Mouse (Mus musculus) liver, embryonic 15.5 days (tissue): Measurements from ENCODE around the gene Slc22a16. TPM values are rescaled to one million over a fixed set of nuclear protein-coding genes. Genes with fewer than 3 reads are reported as not detected.

Experiments
- ATAC-seq: fragments of 200-750 bp; cut with Nextera tagmentation; 2 replicates; pipeline ENCODE4 v1.8.0; 2017; ENCODE audit warnings: moderate number of reproducible peaks, mild to moderate bottlenecking, moderate library complexity; ENCODE audit not compliant: insufficient read depth
- H3K27ac ChIP-seq: fragments of 300-500 bp; sonication (generic); replicated peaks from 2 replicates; pipeline ENCODE4 v1.5.1; 2015; ENCODE audit warnings: mild to moderate bottlenecking, inconsistent platforms
- H3K27me3 ChIP-seq: fragments of 300-500 bp; sonication (generic); 2 replicates; pipeline ENCODE4 v1.6.1; 2015; ENCODE audit warnings: mild to moderate bottlenecking, inconsistent platforms
- H3K36me3 ChIP-seq: fragments of 300-500 bp; sonication (generic); replicated peaks from 2 replicates; pipeline ENCODE4 v1.6.1; 2015; ENCODE audit warnings: moderate library complexity, mild to moderate bottlenecking, inconsistent platforms
- H3K4me1 ChIP-seq: fragments of 300-500 bp; sonication (generic); replicated peaks from 2 replicates; pipeline ENCODE4 v1.6.1; 2015; ENCODE audit warnings: inconsistent platforms
- H3K4me2 ChIP-seq: fragments of 300-500 bp; sonication (generic); 2 replicates; pipeline ENCODE4 v1.6.1; 2015; ENCODE audit warnings: moderate library complexity, mild to moderate bottlenecking, inconsistent platforms
- H3K4me3 ChIP-seq: fragments of 300-500 bp; sonication (generic); replicated peaks from 2 replicates; pipeline ENCODE4 v1.5.1; 2015; ENCODE audit warnings: mild to moderate bottlenecking, inconsistent platforms
- H3K9ac ChIP-seq: fragments of 300-500 bp; sonication (generic); 2 replicates; pipeline ENCODE4 v1.6.1; 2015; ENCODE audit warnings: moderate library complexity, mild to moderate bottlenecking, inconsistent platforms
- H3K9me3 ChIP-seq: fragments of 300-500 bp; sonication (generic); replicated peaks from 2 replicates; pipeline ENCODE4 v1.6.1; 2016; ENCODE audit warnings: inconsistent platforms
- WGBS: fragments of 180-500 bp; shearing (Covaris S2); methylation state at CpG from one replicate; pipeline ENCODE4 v1.1.7; 2015; ENCODE audit warnings: mixed read lengths; ENCODE audit not compliant: insufficient replicate concordance; 5-methylcytosine and 5-hydroxymethylcytosine counted together
- polyA plus RNA-seq: library from polyadenylated mRNA; unstranded; fragments of >200 nt; fragmentation: Nextera tagmentation; extraction: Ambion mirVana; gene quantifications from 2 replicates; pipeline ENCODE4 v1.2.1, GENCODE M21; 2015

The Slc22a16 gene
- polyA plus RNA-seq: not detected in 2 replicates

GRCm38 (mm10) chr10:40570036-40570435, at the start of gene Slc22a16:
Gene Slc22a16 (plus strand): TSS chr10:40570336.
- Histone ChIP-seq H3K36me3 (no peaks in the 10 kb centered on the region), H3K4me1 (no peaks in the 10 kb centered on the region), H3K27ac (no peak within 1 kb of the TSS), H3K9me3 (no peaks in the 10 kb centered on the region), H3K27me3 (no peaks in the 10 kb centered on the region), H3K9ac (no peak within 1 kb of the TSS), H3K4me3 (no peak within 1 kb of the TSS), H3K4me2 (no peak within 1 kb of the TSS)
- no peak for ATAC-seq
- WGBS: 73% methylated on average over 12 of the region's 12 CpGs

- H3K4me3 ChIP-seq: no peak overlapping the region
- H3K27ac ChIP-seq: no peak overlapping the region
- no peaks in the 10 kb centered on the region for H3K9me3 ChIP-seq
- H3K9ac ChIP-seq: no peak overlapping the region
- 0 out of 2 replicates have a peak, but pooled peaks cover 10% of the 10 kb centered on the region for H3K27me3 ChIP-seq
- ATAC-seq: no peak
- H3K36me3 ChIP-seq: no peaks in the 10 kb centered on the region
- WGBS: 48% methylated on average over 12 of the region's 12 CpGs
- peaks cover 19% of the 10 kb centered on the region for H3K4me1 ChIP-seq
- no peak overlapping the region for H3K4me2 ChIP-seq
These were observed 48.6 kb upstream of the Slc22a16 start for GRCm38 (mm10) chr10:40521579-40521978.

GRCm38 (mm10) chr10:40523312-40523975, 46.7 kb upstream of the Slc22a16 start:
- Histone ChIP-seq H3K4me1 (peaks cover 26% of the 10 kb centered on the region), H3K27ac (no peak overlapping the region)
- WGBS: 73% methylated on average over 7 of the region's 7 CpGs

GRCm38 (mm10) chr10:40524032-40524806, 45.9 kb upstream of the Slc22a16 start:
- 0 out of 2 replicates have a peak, but pooled peaks have one; percentile 38 for ATAC-seq
- Histone ChIP-seq H3K4me2 (no peak overlapping the region), H3K9me3 (no peaks in the 10 kb centered on the region), H3K9ac (no peak overlapping the region), H3K4me3 (no peak overlapping the region), H3K27me3 (0 out of 2 replicates have a peak, but pooled peaks cover 10% of the 10 kb centered on the region), H3K36me3 (no peaks in the 10 kb centered on the region), H3K4me1 (peaks cover 26% of the 10 kb centered on the region), H3K27ac (no peak overlapping the region)
- 48% methylated on average over 9 of the region's 9 CpGs for WGBS

More at GRCm38 (mm10) chr10:40523312-40523975, 46.7 kb upstream of the Slc22a16 start:
- Histone ChIP-seq H3K36me3 (no peaks in the 10 kb centered on the region), H3K9me3 (no peaks in the 10 kb centered on the region), H3K4me2 (no peak overlapping the region), H3K4me3 (no peak overlapping the region), H3K9ac (no peak overlapping the region), H3K27me3 (0 out of 2 replicates have a peak, but pooled peaks cover 10% of the 10 kb centered on the region)
- no peak for ATAC-seq

- no peak overlapping the region for H3K4me3 ChIP-seq
- 23% methylated on average over 10 of the region's 10 CpGs for WGBS
- no peaks in the 10 kb centered on the region for H3K9me3 ChIP-seq
- H3K4me2 ChIP-seq: no peak overlapping the region
- H3K36me3 ChIP-seq: no peaks in the 10 kb centered on the region
- H3K27me3 ChIP-seq: 0 out of 2 replicates have a peak, but pooled peaks cover 10% of the 10 kb centered on the region
- no peak overlapping the region for H3K9ac ChIP-seq
- no peak for ATAC-seq
- no peak overlapping the region for H3K27ac ChIP-seq
- H3K4me1 ChIP-seq: peaks cover 31% of the 10 kb centered on the region
These were observed 45.1 kb upstream of the Slc22a16 start for GRCm38 (mm10) chr10:40524991-40525390.

GRCm38 (mm10) chr10:40525616-40526155, 44.5 kb upstream of the Slc22a16 start:
- Histone ChIP-seq H3K4me1 (peaks cover 31% of the 10 kb centered on the region), H3K4me2 (no peak overlapping the region), H3K4me3 (no peak overlapping the region), H3K36me3 (no peaks in the 10 kb centered on the region), H3K27ac (no peak overlapping the region), H3K9me3 (no peaks in the 10 kb centered on the region), H3K27me3 (0 out of 2 replicates have a peak, but pooled peaks cover 10% of the 10 kb centered on the region), H3K9ac (no peak overlapping the region)
- ATAC-seq: no peak; the same call in 1 of the 2 replicates
- WGBS: 18% methylated on average over 9 of the region's 9 CpGs

GRCm38 (mm10) chr10:40526301-40526761, 43.8 kb upstream of the Slc22a16 start:
- WGBS: 24% methylated on average over 8 of the region's 8 CpGs
- no peak for ATAC-seq
- H3K4me2 ChIP-seq: no peak overlapping the region
- no peak overlapping the region for H3K27ac ChIP-seq
- H3K36me3 ChIP-seq: no peaks in the 10 kb centered on the region
- H3K27me3 ChIP-seq: 0 out of 2 replicates have a peak, but pooled peaks cover 10% of the 10 kb centered on the region
- H3K9me3 ChIP-seq: no peaks in the 10 kb centered on the region
- H3K9ac ChIP-seq: 0 out of 2 replicates have a peak overlapping the region, but pooled peaks have one; percentile 9
- H3K4me3 ChIP-seq: no peak overlapping the region
- peaks cover 31% of the 10 kb centered on the region for H3K4me1 ChIP-seq

DNA sequence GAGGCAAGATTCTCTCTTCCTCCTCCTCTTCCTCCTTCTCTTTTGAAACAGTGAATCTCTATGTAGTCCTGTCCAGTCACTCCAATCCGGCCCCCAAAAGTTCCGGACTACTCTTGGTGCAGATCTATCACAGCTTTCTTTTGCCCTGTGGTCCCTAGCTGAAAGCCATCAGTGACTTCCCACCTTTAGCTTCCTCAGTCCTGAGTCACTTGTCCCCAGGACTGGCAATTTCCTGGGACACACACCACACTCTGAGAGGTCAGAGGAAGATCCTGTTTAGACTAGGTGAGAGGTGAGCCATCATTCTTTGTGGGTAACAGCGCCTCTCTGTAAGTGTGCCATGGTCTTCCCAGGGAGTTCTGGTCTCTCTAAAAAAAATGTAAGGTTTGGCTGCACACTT, 43.1 kb upstream of the Slc22a16 start:
- no peak overlapping the region for H3K27ac ChIP-seq
- H3K27me3 ChIP-seq: 0 out of 2 replicates have a peak, but pooled peaks cover 10% of the 10 kb centered on the region
- 50% methylated on average over 3 of the region's 3 CpGs for WGBS
- no peak overlapping the region for H3K4me3 ChIP-seq
- peaks cover 31% of the 10 kb centered on the region for H3K4me1 ChIP-seq
- no peak overlapping the region for H3K9ac ChIP-seq
- no peak overlapping the region for H3K4me2 ChIP-seq
- no peak for ATAC-seq
- H3K36me3 ChIP-seq: no peaks in the 10 kb centered on the region
- H3K9me3 ChIP-seq: no peaks in the 10 kb centered on the region

DNA sequence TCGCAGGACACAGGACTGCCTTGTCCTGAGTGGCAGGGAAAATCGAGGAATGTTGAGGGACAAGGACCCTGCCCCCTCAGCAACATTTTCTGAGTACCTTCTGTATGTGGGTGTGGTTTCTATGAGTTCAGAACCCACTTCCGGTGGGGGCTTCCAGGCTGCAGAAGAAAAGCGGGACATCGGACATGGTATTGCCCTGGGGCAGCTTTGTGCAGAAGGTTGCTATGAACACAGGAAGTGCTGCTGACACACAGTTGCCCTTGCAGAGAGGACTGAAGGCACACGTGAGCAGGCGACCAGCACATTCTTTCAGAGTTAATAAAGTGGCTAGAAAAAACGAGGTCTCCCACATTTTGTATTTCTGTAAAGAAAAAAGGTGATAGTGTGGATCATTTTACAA, 42.6 kb upstream of the Slc22a16 start:
- Histone ChIP-seq H3K9me3 (no peaks in the 10 kb centered on the region), H3K4me2 (no peak overlapping the region), H3K27ac (no peak overlapping the region), H3K9ac (no peak overlapping the region), H3K27me3 (0 out of 2 replicates have a peak, but pooled peaks cover 10% of the 10 kb centered on the region), H3K36me3 (no peaks in the 10 kb centered on the region), H3K4me1 (peaks cover 31% of the 10 kb centered on the region), H3K4me3 (no peak overlapping the region)
- WGBS: 9% methylated on average over 8 of the region's 8 CpGs
- no peak for ATAC-seq

- H3K27ac ChIP-seq: no peak overlapping the region
- no peak for ATAC-seq
- no peaks in the 10 kb centered on the region; the same call in 1 of the 2 replicates for H3K9me3 ChIP-seq
- H3K4me2 ChIP-seq: no peak overlapping the region
- H3K9ac ChIP-seq: no peak overlapping the region
- 67% methylated on average over 9 of the region's 10 CpGs for WGBS
- 0 out of 2 replicates have a peak, but pooled peaks cover 10% of the 10 kb centered on the region for H3K27me3 ChIP-seq
- H3K36me3 ChIP-seq: no peaks in the 10 kb centered on the region
- H3K4me3 ChIP-seq: no peak overlapping the region
- peaks cover 25% of the 10 kb centered on the region for H3K4me1 ChIP-seq
These were observed 41.5 kb upstream of the Slc22a16 start for GRCm38 (mm10) chr10:40528668-40529067.

- no peaks in the 10 kb centered on the region for H3K36me3 ChIP-seq
- no peak overlapping the region for H3K9ac ChIP-seq
- H3K27me3 ChIP-seq: 0 out of 2 replicates have a peak, but pooled peaks cover 10% of the 10 kb centered on the region
- no peak overlapping the region for H3K27ac ChIP-seq
- H3K4me2 ChIP-seq: no peak overlapping the region
- H3K4me3 ChIP-seq: no peak overlapping the region
- H3K4me1 ChIP-seq: peaks cover 25% of the 10 kb centered on the region
- H3K9me3 ChIP-seq: no peaks in the 10 kb centered on the region; the same call in 1 of the 2 replicates
- ATAC-seq: no peak
- 17% methylated on average over 6 of the region's 6 CpGs for WGBS
These were observed 40.5 kb upstream of the Slc22a16 start for GRCm38 (mm10) chr10:40529617-40530016.
